Mouse (Mus musculus) heart, postnatal 0 days (tissue): ENCODE results near the gene Cpeb4.

Experiments
- CTCF ChIP-seq: IDR thresholded peaks from 2 replicates; pipeline ENCODE4 v1.5.1; 2016; ENCODE audit warnings: antibody characterized with exemption, control low read depth, low read depth
- EP300 ChIP-seq: IDR thresholded peaks from 2 replicates; pipeline ENCODE4 v1.6.1; 2016; ENCODE audit warnings: antibody characterized with exemption, low read depth

GRCm38 (mm10) chr11:31833506-31833905, 38.5 kb upstream of the Cpeb4 start:
- TF ChIP-seq CTCF (no peak), EP300 (no peak)
